Mouse (Mus musculus): ENCODE data around the gene Adam12. TPM values are rescaled to one million over a fixed set of nuclear protein-coding genes. Genes with fewer than 3 reads are reported as not detected.

Adam12 gene
- polyA plus RNA-seq, 1 experiment from 2014 or later = 2.8 TPM

- no peak for ATAC-seq (replicated peaks; ENCODE audit: low FRiP score, low read depth)
- H3K9me3 ChIP-seq (replicated peaks; ENCODE audit: low read length) = no peaks in the 10 kb centered on the region
- no peak overlapping the region for H3K4me3 ChIP-seq (replicated peaks; ENCODE audit: low read depth, low read length)
- H3K27me3 ChIP-seq (ENCODE audit: insufficient read depth, low read length) = no peaks in the 10 kb centered on the region
- no peak overlapping the region for H3K9ac ChIP-seq (ENCODE audit: low read depth, low read length)
- DNase-seq (ENCODE audit: low spot score) = no peak
- WGBS = 90% methylated on average over 3 of the region's 3 CpGs
- H3K4me2 ChIP-seq (ENCODE audit: low read length) = no peak overlapping the region
- no peaks in the 10 kb centered on the region for H3K36me3 ChIP-seq (ENCODE audit: insufficient read depth, low read length)
- H3K4me1 ChIP-seq (replicated peaks; ENCODE audit: insufficient read depth, low read length) = no peaks in the 10 kb centered on the region
- no peak for TF ChIP-seq CTCF (IDR thresholded peaks at IDR 0.05; ENCODE audit: low read depth)
- no peak overlapping the region for H3K27ac ChIP-seq
These were observed 373.4 kb downstream of the Adam12 start for GRCm38 (mm10) chr7:133858506-133858905.

GRCm38 (mm10) chr7:133856278-133856677 is 375.7 kb downstream of the Adam12 start:
- ATAC-seq (replicated peaks; ENCODE audit: low FRiP score, low read depth) (no peak; the same call in 1 of the 2 replicates), DNase-seq (ENCODE audit: low spot score) (peak; percentile 90)
- peak; percentile 99 for TF ChIP-seq CTCF (IDR thresholded peaks at IDR 0.05; ENCODE audit: low read depth)
- 17% methylated on average over 3 of the region's 3 CpGs for WGBS
- H3K9ac ChIP-seq (ENCODE audit: low read depth, low read length) = no peak overlapping the region
- H3K4me1 ChIP-seq (replicated peaks; ENCODE audit: insufficient read depth, low read length) = no peaks in the 10 kb centered on the region
- no peak overlapping the region for H3K4me3 ChIP-seq (replicated peaks; ENCODE audit: low read depth, low read length)
- no peaks in the 10 kb centered on the region for H3K27me3 ChIP-seq (ENCODE audit: insufficient read depth, low read length)
- H3K4me2 ChIP-seq (ENCODE audit: low read length) = no peak overlapping the region
- no peak overlapping the region for H3K27ac ChIP-seq
- no peaks in the 10 kb centered on the region for H3K9me3 ChIP-seq (replicated peaks; ENCODE audit: low read length)
- no peaks in the 10 kb centered on the region for H3K36me3 ChIP-seq (ENCODE audit: insufficient read depth, low read length)

- Histone ChIP-seq H3K9me3 (replicated peaks; ENCODE audit: low read length) (no peaks in the 10 kb centered on the region), H3K9ac (ENCODE audit: low read depth, low read length) (no peak overlapping the region), H3K36me3 (ENCODE audit: insufficient read depth, low read length) (no peaks in the 10 kb centered on the region), H3K27me3 (ENCODE audit: insufficient read depth, low read length) (no peaks in the 10 kb centered on the region), H3K4me2 (ENCODE audit: low read length) (no peak overlapping the region), H3K4me3 (replicated peaks; ENCODE audit: low read depth, low read length) (no peak overlapping the region), H3K27ac (no peak overlapping the region), H3K4me1 (replicated peaks; ENCODE audit: insufficient read depth, low read length) (no peaks in the 10 kb centered on the region)
- no peak for DNase-seq (ENCODE audit: low spot score)
- peak; percentile 45; the same call in 1 of the 2 replicates for TF ChIP-seq CTCF (IDR thresholded peaks at IDR 0.05; ENCODE audit: low read depth)
- ATAC-seq (replicated peaks; ENCODE audit: low FRiP score, low read depth) = no peak
These were observed 381.2 kb downstream of the Adam12 start for GRCm38 (mm10) chr7:133850735-133851134.

GRCm38 (mm10) chr7:133848180-133848579 is 383.8 kb downstream of the Adam12 start:
- Histone ChIP-seq H3K36me3 (ENCODE audit: insufficient read depth, low read length) (no peaks in the 10 kb centered on the region), H3K27me3 (ENCODE audit: insufficient read depth, low read length) (no peaks in the 10 kb centered on the region), H3K4me2 (ENCODE audit: low read length) (no peak overlapping the region), H3K27ac (no peak overlapping the region), H3K4me1 (replicated peaks; ENCODE audit: insufficient read depth, low read length) (no peaks in the 10 kb centered on the region), H3K9me3 (replicated peaks; ENCODE audit: low read length) (no peaks in the 10 kb centered on the region), H3K4me3 (replicated peaks; ENCODE audit: low read depth, low read length) (no peak overlapping the region), H3K9ac (ENCODE audit: low read depth, low read length) (no peak overlapping the region)
- no peak for DNase-seq (ENCODE audit: low spot score)
- TF ChIP-seq CTCF (IDR thresholded peaks at IDR 0.05; ENCODE audit: low read depth) = no peak
- 55% methylated on average over 2 of the region's 2 CpGs for WGBS
- ATAC-seq (replicated peaks; ENCODE audit: low FRiP score, low read depth) = no peak

- Histone ChIP-seq H3K27me3 (ENCODE audit: insufficient read depth, low read length) (no peaks in the 10 kb centered on the region), H3K9ac (ENCODE audit: low read depth, low read length) (no peak overlapping the region), H3K27ac (no peak overlapping the region), H3K4me2 (ENCODE audit: low read length) (no peak overlapping the region), H3K4me3 (replicated peaks; ENCODE audit: low read depth, low read length) (no peak overlapping the region), H3K36me3 (ENCODE audit: insufficient read depth, low read length) (no peaks in the 10 kb centered on the region), H3K4me1 (replicated peaks; ENCODE audit: insufficient read depth, low read length) (no peaks in the 10 kb centered on the region), H3K9me3 (replicated peaks; ENCODE audit: low read length) (no peaks in the 10 kb centered on the region)
- WGBS = 37% methylated on average over 1 of the region's 1 CpGs
- no peak for ATAC-seq (replicated peaks; ENCODE audit: low FRiP score, low read depth)
- no peak for DNase-seq (ENCODE audit: low spot score)
- no peak for TF ChIP-seq CTCF (IDR thresholded peaks at IDR 0.05; ENCODE audit: low read depth)
These were observed 384.8 kb downstream of the Adam12 start for GRCm38 (mm10) chr7:133847175-133847574.

GRCm38 (mm10) chr7:133842079-133842478 is 389.9 kb downstream of the Adam12 start:
- H3K4me1 ChIP-seq (replicated peaks; ENCODE audit: insufficient read depth, low read length) = no peaks in the 10 kb centered on the region
- TF ChIP-seq CTCF (IDR thresholded peaks at IDR 0.05; ENCODE audit: low read depth) = no peak
- H3K27me3 ChIP-seq (ENCODE audit: insufficient read depth, low read length) = no peaks in the 10 kb centered on the region
- H3K4me3 ChIP-seq (replicated peaks; ENCODE audit: low read depth, low read length) = no peak overlapping the region
- H3K9ac ChIP-seq (ENCODE audit: low read depth, low read length) = no peak overlapping the region
- H3K36me3 ChIP-seq (ENCODE audit: insufficient read depth, low read length) = no peaks in the 10 kb centered on the region
- no peak overlapping the region for H3K27ac ChIP-seq
- H3K9me3 ChIP-seq (replicated peaks; ENCODE audit: low read length) = no peaks in the 10 kb centered on the region
- no peak for ATAC-seq (replicated peaks; ENCODE audit: low FRiP score, low read depth)
- no peak overlapping the region for H3K4me2 ChIP-seq (ENCODE audit: low read length)
- WGBS = 16% methylated on average over 6 of the region's 6 CpGs
- DNase-seq (ENCODE audit: low spot score) = peak; percentile 71

GRCm38 (mm10) chr7:133839546-133839945 is 392.4 kb downstream of the Adam12 start:
- no peak for DNase-seq (ENCODE audit: low spot score)
- WGBS = 80% methylated on average over 4 of the region's 4 CpGs

More at GRCm38 (mm10) chr7:133839546-133839945, 392.4 kb downstream of the Adam12 start:
- Histone ChIP-seq H3K9me3 (replicated peaks; ENCODE audit: low read length) (no peaks in the 10 kb centered on the region), H3K36me3 (ENCODE audit: insufficient read depth, low read length) (no peaks in the 10 kb centered on the region), H3K27me3 (ENCODE audit: insufficient read depth, low read length) (no peaks in the 10 kb centered on the region), H3K4me1 (replicated peaks; ENCODE audit: insufficient read depth, low read length) (no peaks in the 10 kb centered on the region), H3K9ac (ENCODE audit: low read depth, low read length) (no peak overlapping the region), H3K27ac (no peak overlapping the region), H3K4me3 (replicated peaks; ENCODE audit: low read depth, low read length) (no peak overlapping the region), H3K4me2 (ENCODE audit: low read length) (no peak overlapping the region)
- no peak for ATAC-seq (replicated peaks; ENCODE audit: low FRiP score, low read depth)
- no peak for TF ChIP-seq CTCF (IDR thresholded peaks at IDR 0.05; ENCODE audit: low read depth)

Small RNAs within 50 kb of the gene (microRNA-seq; reads per million reads assigned to microRNA genes)
- gene Gm23631 = not detected

Other genes with a start within 250 kb of the Adam12 start
- gene D7Ertd443e, start 153.5 kb upstream of the Adam12 start, polyA plus RNA-seq (2015; fragmentation: Nextera tagmentation; extraction: Ambion mirVana) = 0.37 and 0.42 TPM in 2 replicates

Data from kidney, postnatal 0 days (tissue).